Mouse (Mus musculus): ENCODE measurements around the gene Olfr1032. TPM values are rescaled to one million over a fixed set of nuclear protein-coding genes. Genes with fewer than 3 reads are reported as not detected.

The Olfr1032 gene
- not detected for polyA plus RNA-seq (2014; fragmentation: Illumina TruSeq; extraction: RNeasy Lipid Tissue Mini Kit (QIAGEN cat#74804); ENCODE audit: insufficient read depth, low read depth, low replicate concordance)

GRCm38 (mm10) chr2:86005240-86005639 is at the start of gene Olfr1032:
Gene Olfr1032 (plus strand): TSS chr2:86005540.

GRCm38 (mm10) chr2:85973595-85973994 is 31.7 kb upstream of the Olfr1032 start, which contains the start of gene Olfr1029:
Gene Olfr1029 (plus strand): TSS chr2:85973895.

GRCm38 (mm10) chr2:85978976-85979375 is 26.4 kb upstream of the Olfr1032 start, which contains the start of gene Olfr1030:
Gene Olfr1030 (plus strand): TSS chr2:85979276.

GRCm38 (mm10) chr2:85990004-85990403 is 15.3 kb upstream of the Olfr1032 start, which contains the start of gene Olfr1031:
Gene Olfr1031 (plus strand): TSS chr2:85990304.

GRCm38 (mm10) chr2:86020406-86020805 is 15.1 kb downstream of the Olfr1032 start, which contains the start of gene Olfr1033:
Gene Olfr1033 (plus strand): TSS chr2:86020633.

GRCm38 (mm10) chr2:86045561-86045960 is 40.2 kb downstream of the Olfr1032 start, which contains the start of gene Olfr1034:
Gene Olfr1034 (plus strand): TSS chr2:86045861.

Other genes with a start within 250 kb of the Olfr1032 start
- gene Olfr1012, start 242.8 kb upstream of the Olfr1032 start, polyA plus RNA-seq (2014; fragmentation: Illumina TruSeq; extraction: RNeasy Lipid Tissue Mini Kit (QIAGEN cat#74804); ENCODE audit: insufficient read depth, low read depth, low replicate concordance) = not detected
- not detected for gene Olfr1013, start 238.4 kb upstream of the Olfr1032 start, polyA plus RNA-seq (2014; fragmentation: Illumina TruSeq; extraction: RNeasy Lipid Tissue Mini Kit (QIAGEN cat#74804); ENCODE audit: insufficient read depth, low read depth, low replicate concordance)
- gene Olfr1014, start 232.8 kb upstream of the Olfr1032 start, polyA plus RNA-seq (2014; fragmentation: Illumina TruSeq; extraction: RNeasy Lipid Tissue Mini Kit (QIAGEN cat#74804); ENCODE audit: insufficient read depth, low read depth, low replicate concordance) = not detected
- not detected for gene Olfr1015, start 223.5 kb upstream of the Olfr1032 start, polyA plus RNA-seq (2014; fragmentation: Illumina TruSeq; extraction: RNeasy Lipid Tissue Mini Kit (QIAGEN cat#74804); ENCODE audit: insufficient read depth, low read depth, low replicate concordance)
- gene Olfr1016, start 203.0 kb upstream of the Olfr1032 start, polyA plus RNA-seq (2014; fragmentation: Illumina TruSeq; extraction: RNeasy Lipid Tissue Mini Kit (QIAGEN cat#74804); ENCODE audit: insufficient read depth, low read depth, low replicate concordance) = not detected
- not detected for gene Olfr1018, start 187.1 kb upstream of the Olfr1032 start, polyA plus RNA-seq (2014; fragmentation: Illumina TruSeq; extraction: RNeasy Lipid Tissue Mini Kit (QIAGEN cat#74804); ENCODE audit: insufficient read depth, low read depth, low replicate concordance)
- gene Olfr1019, start 160.1 kb upstream of the Olfr1032 start, polyA plus RNA-seq (2014; fragmentation: Illumina TruSeq; extraction: RNeasy Lipid Tissue Mini Kit (QIAGEN cat#74804); ENCODE audit: insufficient read depth, low read depth, low replicate concordance) = not detected
- not detected for gene Olfr1020, start 158.5 kb upstream of the Olfr1032 start, polyA plus RNA-seq (2014; fragmentation: Illumina TruSeq; extraction: RNeasy Lipid Tissue Mini Kit (QIAGEN cat#74804); ENCODE audit: insufficient read depth, low read depth, low replicate concordance)
- gene Olfr1022, start 136.9 kb upstream of the Olfr1032 start, polyA plus RNA-seq (2014; fragmentation: Illumina TruSeq; extraction: RNeasy Lipid Tissue Mini Kit (QIAGEN cat#74804); ENCODE audit: insufficient read depth, low read depth, low replicate concordance) = not detected
- gene Olfr1023, start 119.9 kb upstream of the Olfr1032 start, polyA plus RNA-seq (2014; fragmentation: Illumina TruSeq; extraction: RNeasy Lipid Tissue Mini Kit (QIAGEN cat#74804); ENCODE audit: insufficient read depth, low read depth, low replicate concordance) = not detected
- not detected for gene Olfr1024, start 100.5 kb upstream of the Olfr1032 start, polyA plus RNA-seq (2014; fragmentation: Illumina TruSeq; extraction: RNeasy Lipid Tissue Mini Kit (QIAGEN cat#74804); ENCODE audit: insufficient read depth, low read depth, low replicate concordance)
- gene Olfr1025-ps1, start 90.3 kb upstream of the Olfr1032 start, polyA plus RNA-seq (2014; fragmentation: Illumina TruSeq; extraction: RNeasy Lipid Tissue Mini Kit (QIAGEN cat#74804); ENCODE audit: insufficient read depth, low read depth, low replicate concordance) = not detected
- not detected for gene Olfr1026, start 84.0 kb upstream of the Olfr1032 start, polyA plus RNA-seq (2014; fragmentation: Illumina TruSeq; extraction: RNeasy Lipid Tissue Mini Kit (QIAGEN cat#74804); ENCODE audit: insufficient read depth, low read depth, low replicate concordance)
- gene Olfr1028, start 55.1 kb upstream of the Olfr1032 start, polyA plus RNA-seq (2014; fragmentation: Illumina TruSeq; extraction: RNeasy Lipid Tissue Mini Kit (QIAGEN cat#74804); ENCODE audit: insufficient read depth, low read depth, low replicate concordance) = not detected
- gene Olfr1029, start 31.6 kb upstream of the Olfr1032 start, polyA plus RNA-seq (2014; fragmentation: Illumina TruSeq; extraction: RNeasy Lipid Tissue Mini Kit (QIAGEN cat#74804); ENCODE audit: insufficient read depth, low read depth, low replicate concordance) = not detected
- not detected for gene Olfr1030, start 26.3 kb upstream of the Olfr1032 start, polyA plus RNA-seq (2014; fragmentation: Illumina TruSeq; extraction: RNeasy Lipid Tissue Mini Kit (QIAGEN cat#74804); ENCODE audit: insufficient read depth, low read depth, low replicate concordance)
- not detected for gene Olfr1031, start 15.2 kb upstream of the Olfr1032 start, polyA plus RNA-seq (2014; fragmentation: Illumina TruSeq; extraction: RNeasy Lipid Tissue Mini Kit (QIAGEN cat#74804); ENCODE audit: insufficient read depth, low read depth, low replicate concordance)
- gene Olfr1033, start 15.1 kb downstream of the Olfr1032 start, polyA plus RNA-seq (2014; fragmentation: Illumina TruSeq; extraction: RNeasy Lipid Tissue Mini Kit (QIAGEN cat#74804); ENCODE audit: insufficient read depth, low read depth, low replicate concordance) = 3.4 TPM
- gene Olfr1034, start 40.3 kb downstream of the Olfr1032 start, polyA plus RNA-seq (2014; fragmentation: Illumina TruSeq; extraction: RNeasy Lipid Tissue Mini Kit (QIAGEN cat#74804); ENCODE audit: insufficient read depth, low read depth, low replicate concordance) = 0.06 TPM
- gene Olfr1036, start 68.5 kb downstream of the Olfr1032 start, polyA plus RNA-seq (2014; fragmentation: Illumina TruSeq; extraction: RNeasy Lipid Tissue Mini Kit (QIAGEN cat#74804); ENCODE audit: insufficient read depth, low read depth, low replicate concordance) = not detected
- not detected for gene Olfr1037, start 81.8 kb downstream of the Olfr1032 start, polyA plus RNA-seq (2014; fragmentation: Illumina TruSeq; extraction: RNeasy Lipid Tissue Mini Kit (QIAGEN cat#74804); ENCODE audit: insufficient read depth, low read depth, low replicate concordance)
- gene Olfr1039, start 130.4 kb downstream of the Olfr1032 start, polyA plus RNA-seq (2014; fragmentation: Illumina TruSeq; extraction: RNeasy Lipid Tissue Mini Kit (QIAGEN cat#74804); ENCODE audit: insufficient read depth, low read depth, low replicate concordance) = not detected
- not detected for gene Olfr1040, start 141.2 kb downstream of the Olfr1032 start, polyA plus RNA-seq (2014; fragmentation: Illumina TruSeq; extraction: RNeasy Lipid Tissue Mini Kit (QIAGEN cat#74804); ENCODE audit: insufficient read depth, low read depth, low replicate concordance)
- gene Olfr1042, start 156.3 kb downstream of the Olfr1032 start, polyA plus RNA-seq (2014; fragmentation: Illumina TruSeq; extraction: RNeasy Lipid Tissue Mini Kit (QIAGEN cat#74804); ENCODE audit: insufficient read depth, low read depth, low replicate concordance) = not detected
- gene Olfr1043, start 162.0 kb downstream of the Olfr1032 start, polyA plus RNA-seq (2014; fragmentation: Illumina TruSeq; extraction: RNeasy Lipid Tissue Mini Kit (QIAGEN cat#74804); ENCODE audit: insufficient read depth, low read depth, low replicate concordance) = not detected
- not detected for gene Olfr1044, start 172.3 kb downstream of the Olfr1032 start, polyA plus RNA-seq (2014; fragmentation: Illumina TruSeq; extraction: RNeasy Lipid Tissue Mini Kit (QIAGEN cat#74804); ENCODE audit: insufficient read depth, low read depth, low replicate concordance)
- not detected for gene Olfr52, start 180.1 kb downstream of the Olfr1032 start, polyA plus RNA-seq (2014; fragmentation: Illumina TruSeq; extraction: RNeasy Lipid Tissue Mini Kit (QIAGEN cat#74804); ENCODE audit: insufficient read depth, low read depth, low replicate concordance)
- not detected for gene Olfr1045, start 197.5 kb downstream of the Olfr1032 start, polyA plus RNA-seq (2014; fragmentation: Illumina TruSeq; extraction: RNeasy Lipid Tissue Mini Kit (QIAGEN cat#74804); ENCODE audit: insufficient read depth, low read depth, low replicate concordance)
- not detected for gene Olfr1046, start 213.8 kb downstream of the Olfr1032 start, polyA plus RNA-seq (2014; fragmentation: Illumina TruSeq; extraction: RNeasy Lipid Tissue Mini Kit (QIAGEN cat#74804); ENCODE audit: insufficient read depth, low read depth, low replicate concordance)
- not detected for gene Olfr1047, start 225.9 kb downstream of the Olfr1032 start, polyA plus RNA-seq (2014; fragmentation: Illumina TruSeq; extraction: RNeasy Lipid Tissue Mini Kit (QIAGEN cat#74804); ENCODE audit: insufficient read depth, low read depth, low replicate concordance)
- not detected for gene Olfr1048, start 234.7 kb downstream of the Olfr1032 start, polyA plus RNA-seq (2014; fragmentation: Illumina TruSeq; extraction: RNeasy Lipid Tissue Mini Kit (QIAGEN cat#74804); ENCODE audit: insufficient read depth, low read depth, low replicate concordance)

All from lung, adult 10 weeks (tissue).